Mouse (Mus musculus): ENCODE results near the gene Isca2.

Gene Isca2

GRCm38 (mm10) chr12:84814663-84815325 is 41.7 kb downstream of the Isca2 start:
- DNase-seq (ENCODE audit: low read depth, low spot score): no peak

- DNase-seq (ENCODE audit: low read depth, low spot score): peak; percentile 56
Measured at GRCm38 (mm10) chr12:84818496-84818895, 45.4 kb downstream of the Isca2 start.

GRCm38 (mm10) chr12:84819236-84820168 is 46.5 kb downstream of the Isca2 start:
- peak; percentile 67 for DNase-seq (ENCODE audit: low read depth, low spot score)

- DNase-seq (ENCODE audit: low read depth, low spot score): no peak
Measured at GRCm38 (mm10) chr12:84823601-84824000, 50.5 kb downstream of the Isca2 start.

GRCm38 (mm10) chr12:84824203-84824602 is 51.2 kb downstream of the Isca2 start:
- no peak for DNase-seq (ENCODE audit: low read depth, low spot score)

Measured in c-Kit-negative CD71-positive TER-119-positive erythroid progenitor cells, embryonic 14.5 days (primary cell).